Mouse (Mus musculus): ENCODE results near the gene Gm38392. TPM values are rescaled to one million over a fixed set of nuclear protein-coding genes. Genes with fewer than 3 reads are reported as not detected.

The Gm38392 gene
- polyA plus RNA-seq, 1 experiment = 0.22 TPM

GRCm38 (mm10) chr3:88214197-88214938, 72.6 kb downstream of the Gm38392 start:
- peaks cover 8% of the 10 kb centered on the region for H3K27me3 ChIP-seq (replicated peaks; ENCODE audit: control insufficient read depth, insufficient read depth, low read length)
- 2% methylated on average over 41 of the region's 42 CpGs for WGBS
- no peak overlapping the region for H3K27ac ChIP-seq (ENCODE audit: insufficient read depth, low read depth, low read length)
- no peaks in the 10 kb centered on the region for H3K36me3 ChIP-seq (ENCODE audit: control insufficient read depth, insufficient read depth, low read length)
- no peak for TF ChIP-seq POLR2A (IDR thresholded peaks at IDR 0.05; ENCODE audit: low read depth, low read length)
- TF ChIP-seq CTCF (conservative IDR thresholded peaks at IDR 0.05; ENCODE audit: insufficient read depth, insufficient read length, low read depth, low read length) = no peak
- H3K4me1 ChIP-seq (ENCODE audit: control insufficient read depth, insufficient read depth, low read length) = no peaks in the 10 kb centered on the region
- DNase-seq = no peak
- no peak overlapping the region for H3K4me3 ChIP-seq (ENCODE audit: insufficient read depth, low read depth, low read length)

- Histone ChIP-seq H3K27ac (ENCODE audit: insufficient read depth, low read depth, low read length) (no peak overlapping the region), H3K27me3 (replicated peaks; ENCODE audit: control insufficient read depth, insufficient read depth, low read length) (peaks cover 8% of the 10 kb centered on the region), H3K4me3 (ENCODE audit: insufficient read depth, low read depth, low read length) (no peak overlapping the region), H3K4me1 (ENCODE audit: control insufficient read depth, insufficient read depth, low read length) (no peaks in the 10 kb centered on the region), H3K36me3 (ENCODE audit: control insufficient read depth, insufficient read depth, low read length) (no peaks in the 10 kb centered on the region)
- TF ChIP-seq CTCF (conservative IDR thresholded peaks at IDR 0.05; ENCODE audit: insufficient read depth, insufficient read length, low read depth, low read length) (no peak), POLR2A (IDR thresholded peaks at IDR 0.05; ENCODE audit: low read depth, low read length) (no peak)
- WGBS = 8% methylated on average over 2 of the region's 2 CpGs
- no peak for DNase-seq
Observed at GRCm38 (mm10) chr3:88213019-88213418, 74.0 kb downstream of the Gm38392 start.

- Histone ChIP-seq H3K27me3 (replicated peaks; ENCODE audit: control insufficient read depth, insufficient read depth, low read length) (peaks cover 8% of the 10 kb centered on the region), H3K4me1 (ENCODE audit: control insufficient read depth, insufficient read depth, low read length) (no peaks in the 10 kb centered on the region)
- no peak for DNase-seq
Observed at GRCm38 (mm10) chr3:88212356-88212755, 74.7 kb downstream of the Gm38392 start.

GRCm38 (mm10) chr3:88210918-88211317, 76.1 kb downstream of the Gm38392 start:
- Histone ChIP-seq H3K27me3 (replicated peaks; ENCODE audit: control insufficient read depth, insufficient read depth, low read length) (peaks cover 6% of the 10 kb centered on the region; the same call in 1 of the 2 replicates), H3K27ac (ENCODE audit: insufficient read depth, low read depth, low read length) (no peak overlapping the region), H3K4me3 (ENCODE audit: insufficient read depth, low read depth, low read length) (no peak overlapping the region), H3K36me3 (ENCODE audit: control insufficient read depth, insufficient read depth, low read length) (no peaks in the 10 kb centered on the region), H3K4me1 (ENCODE audit: control insufficient read depth, insufficient read depth, low read length) (no peaks in the 10 kb centered on the region)
- TF ChIP-seq CTCF (conservative IDR thresholded peaks at IDR 0.05; ENCODE audit: insufficient read depth, insufficient read length, low read depth, low read length) (no peak), POLR2A (IDR thresholded peaks at IDR 0.05; ENCODE audit: low read depth, low read length) (no peak)
- 13% methylated on average over 2 of the region's 2 CpGs for WGBS
- DNase-seq = no peak

More at GRCm38 (mm10) chr3:88212356-88212755, 74.7 kb downstream of the Gm38392 start:
- no peaks in the 10 kb centered on the region for H3K36me3 ChIP-seq (ENCODE audit: control insufficient read depth, insufficient read depth, low read length)
- no peak overlapping the region for H3K27ac ChIP-seq (ENCODE audit: insufficient read depth, low read depth, low read length)
- TF ChIP-seq POLR2A (IDR thresholded peaks at IDR 0.05; ENCODE audit: low read depth, low read length) = no peak
- TF ChIP-seq CTCF (conservative IDR thresholded peaks at IDR 0.05; ENCODE audit: insufficient read depth, insufficient read length, low read depth, low read length) = no peak
- no peak overlapping the region for H3K4me3 ChIP-seq (ENCODE audit: insufficient read depth, low read depth, low read length)
- 12% methylated on average over 1 of the region's 1 CpGs for WGBS

- WGBS = 16% methylated on average over 2 of the region's 2 CpGs
- H3K27me3 ChIP-seq (replicated peaks; ENCODE audit: control insufficient read depth, insufficient read depth, low read length) = peaks cover 6% of the 10 kb centered on the region; the same call in 1 of the 2 replicates
Observed at GRCm38 (mm10) chr3:88210121-88210520, 76.9 kb downstream of the Gm38392 start.

GRCm38 (mm10) chr3:88209306-88209705, 77.7 kb downstream of the Gm38392 start:
- no peak for TF ChIP-seq POLR2A (IDR thresholded peaks at IDR 0.05; ENCODE audit: low read depth, low read length)
- Histone ChIP-seq H3K27ac (ENCODE audit: insufficient read depth, low read depth, low read length) (no peak overlapping the region), H3K36me3 (ENCODE audit: control insufficient read depth, insufficient read depth, low read length) (no peaks in the 10 kb centered on the region), H3K27me3 (replicated peaks; ENCODE audit: control insufficient read depth, insufficient read depth, low read length) (peaks cover under 1% of the 10 kb centered on the region; the same call in 1 of the 2 replicates), H3K4me1 (ENCODE audit: control insufficient read depth, insufficient read depth, low read length) (no peaks in the 10 kb centered on the region), H3K4me3 (ENCODE audit: insufficient read depth, low read depth, low read length) (no peak overlapping the region)
- 5% methylated on average over 6 of the region's 6 CpGs for WGBS
- no peak for DNase-seq

More at GRCm38 (mm10) chr3:88210121-88210520, 76.9 kb downstream of the Gm38392 start:
- Histone ChIP-seq H3K27ac (ENCODE audit: insufficient read depth, low read depth, low read length) (no peak overlapping the region), H3K4me3 (ENCODE audit: insufficient read depth, low read depth, low read length) (no peak overlapping the region), H3K36me3 (ENCODE audit: control insufficient read depth, insufficient read depth, low read length) (no peaks in the 10 kb centered on the region), H3K4me1 (ENCODE audit: control insufficient read depth, insufficient read depth, low read length) (no peaks in the 10 kb centered on the region)
- no peak for DNase-seq
- TF ChIP-seq CTCF (conservative IDR thresholded peaks at IDR 0.05; ENCODE audit: insufficient read depth, insufficient read length, low read depth, low read length) (no peak), POLR2A (IDR thresholded peaks at IDR 0.05; ENCODE audit: low read depth, low read length) (no peak)

- Histone ChIP-seq H3K36me3 (ENCODE audit: control insufficient read depth, insufficient read depth, low read length) (no peaks in the 10 kb centered on the region), H3K4me1 (ENCODE audit: control insufficient read depth, insufficient read depth, low read length) (no peaks in the 10 kb centered on the region), H3K27ac (ENCODE audit: insufficient read depth, low read depth, low read length) (no peak overlapping the region), H3K27me3 (replicated peaks; ENCODE audit: control insufficient read depth, insufficient read depth, low read length) (peaks cover 2% of the 10 kb centered on the region; the same call in 1 of the 2 replicates), H3K4me3 (ENCODE audit: insufficient read depth, low read depth, low read length) (no peak overlapping the region)
- TF ChIP-seq CTCF (conservative IDR thresholded peaks at IDR 0.05; ENCODE audit: insufficient read depth, insufficient read length, low read depth, low read length) = no peak
- TF ChIP-seq POLR2A (IDR thresholded peaks at IDR 0.05; ENCODE audit: low read depth, low read length) = no peak
- WGBS = 10% methylated on average over 3 of the region's 3 CpGs
- DNase-seq = no peak
Observed at GRCm38 (mm10) chr3:88208226-88208720, 78.7 kb downstream of the Gm38392 start.

Data from kidney, adult 2 months (tissue).